Mouse (Mus musculus) CH12.LX (cell line): Measurements from ENCODE around the gene Uso1.

Source experiments
- CHD2 ChIP-seq: IDR thresholded peaks from 2 replicates; pipeline ENCODE4 v1.6.1; 2011; ENCODE audit warnings: low read length, improper control_type of control experiment
- CTCF ChIP-seq, 2 experiments: IDR thresholded peaks in 1 of 2; conservative IDR thresholded peaks in 1 of 2; 2 replicates each; pipeline ENCODE4 v1.5.1; 2011 to 2012; ENCODE audit warnings: low read depth in 2 of 2, low read length in 2 of 2, improper control_type of control experiment in 1 of 2, inconsistent platforms in 1 of 2, mild to moderate bottlenecking in 1 of 2, moderate library complexity in 1 of 2
- E2F4 ChIP-seq: IDR thresholded peaks from 2 replicates; pipeline ENCODE4 v1.6.1; 2011; ENCODE audit warnings: low read depth, low read length, improper control_type of control experiment; ENCODE audit not compliant: insufficient replicate concordance
- EP300 ChIP-seq: IDR thresholded peaks from 2 replicates; pipeline ENCODE4 v1.6.1; 2011; ENCODE audit warnings: low read length, improper control_type of control experiment
- GABPA ChIP-seq: IDR thresholded peaks from 2 replicates; pipeline ENCODE4 v1.6.1; 2012; ENCODE audit warnings: low read depth, low read length, improper control_type of control experiment, inconsistent platforms; ENCODE audit not compliant: insufficient replicate concordance
- MAX ChIP-seq: IDR thresholded peaks from 2 replicates; pipeline ENCODE4 v1.6.1; 2011; ENCODE audit warnings: low read length, improper control_type of control experiment
- MEF2A ChIP-seq: IDR thresholded peaks from 2 replicates; pipeline ENCODE4 v1.6.1; 2014; ENCODE audit warnings: low read depth, mild to moderate bottlenecking, inconsistent platforms, low read length, improper control_type of control experiment, borderline replicate concordance
- MXI1 ChIP-seq: IDR thresholded peaks from 2 replicates; pipeline ENCODE4 v1.6.1; 2011; ENCODE audit warnings: mild to moderate bottlenecking, low read depth, low read length, improper control_type of control experiment
- MYC ChIP-seq: IDR thresholded peaks from 2 replicates; pipeline ENCODE4 v1.6.1; 2011; ENCODE audit warnings: low read depth, mild to moderate bottlenecking, improper control_type of control experiment, low read length
- POLR2A ChIP-seq: IDR thresholded peaks from 2 replicates; pipeline ENCODE4 v1.6.1; 2011; ENCODE audit warnings: low read depth, mild to moderate bottlenecking, improper control_type of control experiment, low read length
- USF1 ChIP-seq: IDR thresholded peaks from 2 replicates; pipeline ENCODE4 v1.6.1; 2014; ENCODE audit warnings: low read depth, mild to moderate bottlenecking, inconsistent platforms, low read length, improper control_type of control experiment
- ZC3H11A ChIP-seq: IDR thresholded peaks from 2 replicates; pipeline ENCODE4 v1.6.1; 2012; ENCODE audit warnings: low read depth, mild to moderate bottlenecking, inconsistent platforms, low read length, improper control_type of control experiment
- ZKSCAN1 ChIP-seq: IDR thresholded peaks from 2 replicates; pipeline ENCODE4 v1.6.1; 2012; ENCODE audit warnings: low read depth, inconsistent platforms, low read length, improper control_type of control experiment, borderline replicate concordance
- ZMIZ1 ChIP-seq: IDR thresholded peaks from 2 replicates; pipeline ENCODE4 v1.6.1; 2012; ENCODE audit warnings: low read depth, mild to moderate bottlenecking, inconsistent platforms, low read length, improper control_type of control experiment

DNA sequence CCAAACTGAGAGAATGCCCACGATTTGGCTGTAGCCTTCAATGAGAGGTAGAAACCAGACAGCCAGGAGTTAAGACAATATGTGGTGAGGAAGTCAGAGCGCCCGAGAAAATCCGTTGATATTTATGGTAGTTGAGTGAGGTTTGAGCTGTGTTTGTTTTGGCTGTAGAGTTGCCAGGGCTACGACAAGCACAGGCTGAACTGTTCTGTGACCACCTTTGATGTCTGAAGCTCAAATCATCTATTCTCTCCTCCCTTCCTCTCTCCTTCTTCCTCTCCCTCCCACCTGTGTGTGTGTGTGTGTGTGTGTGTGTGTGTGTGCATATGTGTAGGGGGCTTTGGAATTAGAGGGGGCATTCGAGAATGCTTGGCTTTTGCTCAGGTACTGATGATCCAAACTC, 34.7 kb upstream of the Uso1 start:
- TF ChIP-seq GABPA (no peak), CTCF (conservative IDR thresholded peaks at IDR 0.05 in 1 of 2, IDR thresholded peaks at IDR 0.05 in 1 of 2; ENCODE audit: low read depth in 2 of 2, low read length in 2 of 2) (no peak), MYC (no peak), ZKSCAN1 (no peak), CHD2 (no peak), USF1 (no peak), MXI1 (no peak), E2F4 (no peak), POLR2A (no peak), MAX (no peak), EP300 (no peak), ZC3H11A (no peak), MEF2A (no peak), ZMIZ1 (no peak)
